8 mouse cellular contexts compared by ENCODE assay signal in the genomic region with DNA sequence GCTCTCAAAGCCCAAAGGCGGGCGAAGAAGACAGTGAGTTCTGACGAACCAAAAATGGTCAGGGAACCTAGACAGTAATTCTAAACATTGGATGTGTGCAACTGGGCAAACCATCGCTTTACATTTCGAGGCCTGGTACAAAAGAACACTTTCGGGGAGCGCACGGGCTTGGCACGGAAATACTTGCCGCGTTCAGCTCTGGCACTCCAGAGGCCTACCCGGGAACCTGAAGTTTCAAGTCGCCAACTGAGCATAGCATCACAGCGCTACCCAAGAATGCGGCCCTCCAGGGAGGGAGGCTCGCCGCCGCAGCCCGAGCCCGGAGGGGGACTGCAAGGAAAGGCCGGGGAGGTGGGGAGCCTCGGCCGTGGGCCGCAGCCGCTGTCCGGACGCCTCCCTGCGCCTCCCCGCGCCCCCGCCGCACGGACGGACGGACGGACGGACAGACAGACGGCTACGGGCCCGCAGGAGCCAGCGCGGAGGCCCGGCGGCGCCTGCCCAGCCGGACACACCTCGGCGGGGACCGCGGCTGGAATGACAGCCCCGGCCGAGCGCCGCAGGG. TPM values are rescaled to one million over a fixed set of nuclear protein-coding genes. Genes with fewer than 3 reads are reported as not detected.
DNase-seq lines count a peak whose midpoint lies in the region; ATAC-seq and TF ChIP-seq lines count a peak whose summit lies in the region.

No protein-coding gene starts in this region.

- H3K27me3 ChIP-seq in heart, embryonic 12.5 days (replicated peaks), result no peaks in the 10 kb centered on the region
- no peaks in the 10 kb centered on the region for H3K27me3 ChIP-seq in kidney, embryonic 15.5 days
- H3K27me3 ChIP-seq in liver, embryonic 13.5 days, result 0 out of 2 replicates have a peak, but pooled peaks cover 5% of the 10 kb centered on the region
- H3K27me3 ChIP-seq in stomach, embryonic 16.5 days (ENCODE audit: control insufficient read depth, insufficient read depth, low read length), result no peaks in the 10 kb centered on the region

- no peaks in the 10 kb centered on the region for H3K9me3 ChIP-seq in heart, embryonic 12.5 days (replicated peaks)
- H3K9me3 ChIP-seq in kidney, embryonic 15.5 days (replicated peaks), result no peaks in the 10 kb centered on the region
- no peaks in the 10 kb centered on the region for H3K9me3 ChIP-seq in liver, embryonic 13.5 days (replicated peaks)
- H3K9me3 ChIP-seq in stomach, embryonic 16.5 days (replicated peaks; ENCODE audit: control insufficient read depth, low read length), result no peaks in the 10 kb centered on the region

- H3K4me1 ChIP-seq in embryonic fibroblast, embryonic 13.5 days (ENCODE audit: control insufficient read depth, insufficient read depth, low read length), result peaks cover 3% of the 10 kb centered on the region; the same call in 1 of the 2 replicates
- H3K4me1 ChIP-seq in heart, embryonic 12.5 days (replicated peaks), result peaks cover 14% of the 10 kb centered on the region
- peaks cover 9% of the 10 kb centered on the region for H3K4me1 ChIP-seq in kidney, embryonic 15.5 days
- peaks cover 23% of the 10 kb centered on the region for H3K4me1 ChIP-seq in liver, embryonic 13.5 days (replicated peaks)
- H3K4me1 ChIP-seq in stomach, embryonic 16.5 days (ENCODE audit: control insufficient read depth, insufficient read depth, low read length), result peaks cover 12% of the 10 kb centered on the region

- H3K9ac ChIP-seq in heart, embryonic 12.5 days, result peak overlapping the region; percentile 96
- peak overlapping the region; percentile 89 for H3K9ac ChIP-seq in kidney, embryonic 15.5 days
- peak overlapping the region; percentile 95 for H3K9ac ChIP-seq in liver, embryonic 13.5 days
- peak overlapping the region; percentile 84 for H3K9ac ChIP-seq in stomach, embryonic 16.5 days (ENCODE audit: low read length)

- H3K36me3 ChIP-seq in heart, embryonic 12.5 days, result peaks cover 26% of the 10 kb centered on the region
- peaks cover 26% of the 10 kb centered on the region for H3K36me3 ChIP-seq in kidney, embryonic 15.5 days
- H3K36me3 ChIP-seq in liver, embryonic 13.5 days, result peaks cover 23% of the 10 kb centered on the region
- H3K36me3 ChIP-seq in stomach, embryonic 16.5 days (ENCODE audit: control insufficient read depth, insufficient read depth, low read length), result peaks cover 8% of the 10 kb centered on the region; the same call in 1 of the 2 replicates

- peak overlapping the region; percentile 45 for H3K27ac ChIP-seq in embryonic fibroblast, embryonic 13.5 days (ENCODE audit: insufficient read depth, low read length)
- H3K27ac ChIP-seq in heart, embryonic 12.5 days (ENCODE audit: poor library complexity, severe bottlenecking), result peak overlapping the region; percentile 88
- H3K27ac ChIP-seq in kidney, embryonic 15.5 days, result peak overlapping the region; percentile 86
- peak overlapping the region; percentile 66 for H3K27ac ChIP-seq in liver, embryonic 13.5 days
- peak overlapping the region; percentile 82 for H3K27ac ChIP-seq in stomach, embryonic 16.5 days (ENCODE audit: low read length)

- no peak for TF ChIP-seq CTCF in embryonic fibroblast, embryonic 13.5 days (IDR thresholded peaks at IDR 0.05; ENCODE audit: borderline replicate concordance, insufficient read depth, low read length)

- peak overlapping the region; percentile 90 for H3K4me3 ChIP-seq in embryonic fibroblast, embryonic 13.5 days (ENCODE audit: insufficient read depth, low read length)
- peak overlapping the region; percentile 88 for H3K4me3 ChIP-seq in heart, embryonic 12.5 days
- peak overlapping the region; percentile 93 for H3K4me3 ChIP-seq in kidney, embryonic 15.5 days (replicated peaks)
- H3K4me3 ChIP-seq in liver, embryonic 13.5 days (replicated peaks), result peak overlapping the region; percentile 95
- H3K4me3 ChIP-seq in stomach, embryonic 16.5 days (replicated peaks; ENCODE audit: low read length), result peak overlapping the region; percentile 82

- peak; percentile 44 to 46 for DNase-seq in CD8-positive naive resting alpha-beta T cell, adult 2 months (ENCODE audit: low read depth in 2 of 2, low spot score in 2 of 2)
- DNase-seq in brain, adult 2 months (ENCODE audit: low read depth, low spot score), result peak; percentile 77
- peak; percentile 52 for DNase-seq in liver, embryonic 13.5 days
- peak; percentile 73 for DNase-seq in naive thymus-derived CD4-positive, alpha-beta T cell, adult 2 months (ENCODE audit: low read depth)

- peak overlapping the region; percentile 71 for H3K4me2 ChIP-seq in heart, embryonic 12.5 days
- H3K4me2 ChIP-seq in kidney, embryonic 15.5 days, result peak overlapping the region; percentile 62
- H3K4me2 ChIP-seq in liver, embryonic 13.5 days, result peak overlapping the region; percentile 84
- H3K4me2 ChIP-seq in stomach, embryonic 16.5 days (ENCODE audit: low read depth, low read length), result peak overlapping the region; percentile 76

- ATAC-seq in heart, embryonic 12.5 days (ENCODE audit: insufficient number of reproducible peaks, low FRiP score), result peak; percentile 78
- peak; percentile 77 for ATAC-seq in kidney, embryonic 15.5 days (replicated peaks; ENCODE audit: low FRiP score)
- ATAC-seq in liver, embryonic 13.5 days (ENCODE audit: low read depth), result peak; percentile 80
- ATAC-seq in stomach, embryonic 16.5 days (ENCODE audit: insufficient read depth, low FRiP score), result peak; percentile 59

- WGBS in heart, embryonic 12.5 days, result 1% methylated on average over 54 of the region's 54 CpGs
- WGBS in kidney, embryonic 15.5 days, result under 1% methylated on average over 48 of the region's 54 CpGs
- under 1% methylated on average over 54 of the region's 54 CpGs for WGBS in liver, embryonic 13.5 days (ENCODE audit: insufficient replicate concordance)
- WGBS in stomach, embryonic 16.5 days, result under 1% methylated on average over 54 of the region's 54 CpGs

- TF ChIP-seq POLR2A in embryonic fibroblast, embryonic 13.5 days (IDR thresholded peaks at IDR 0.05; ENCODE audit: low read depth, low read length), result no peak; the same call in none of the 2 replicates

RNA-seq across cellular contexts. Expression of a gene that starts 0.6 kb away (rescaled TPM):
- 32.6 and 37.3 TPM in 2 replicates for polyA plus RNA-seq in embryonic fibroblast, embryonic 13.5 days (2011; ENCODE audit: insufficient read length, low read depth, missing spikeins)
- 5.5 and 7.1 TPM in 2 replicates for polyA plus RNA-seq in heart, embryonic 12.5 days (2016; fragmentation: Nextera tagmentation; extraction: Ambion mirVana)
- 5.8 and 7.0 TPM in 2 replicates for polyA plus RNA-seq in kidney, embryonic 15.5 days (2015; fragmentation: Nextera tagmentation; extraction: Ambion mirVana)
- polyA plus RNA-seq in liver, embryonic 13.5 days (2015; fragmentation: Nextera tagmentation; extraction: Ambion mirVana), result 1.7 and 1.8 TPM in 2 replicates
- polyA plus RNA-seq in stomach, embryonic 16.5 days (2015; fragmentation: Nextera tagmentation; extraction: Ambion mirVana), result 6.2 and 6.8 TPM in 2 replicates

RNA-seq across cellular contexts. Expression of a gene that starts 26.9 kb away (rescaled TPM):
- 110 and 120 TPM in 2 replicates for polyA plus RNA-seq in embryonic fibroblast, embryonic 13.5 days (2011; ENCODE audit: insufficient read length, low read depth, missing spikeins)
- polyA plus RNA-seq in heart, embryonic 12.5 days (2016; fragmentation: Nextera tagmentation; extraction: Ambion mirVana), result 26.9 and 28.9 TPM in 2 replicates
- polyA plus RNA-seq in kidney, embryonic 15.5 days (2015; fragmentation: Nextera tagmentation; extraction: Ambion mirVana), result 39.7 and 40.5 TPM in 2 replicates
- polyA plus RNA-seq in liver, embryonic 13.5 days (2015; fragmentation: Nextera tagmentation; extraction: Ambion mirVana), result 5.0 and 7.4 TPM in 2 replicates
- 40.3 and 41.9 TPM in 2 replicates for polyA plus RNA-seq in stomach, embryonic 16.5 days (2015; fragmentation: Nextera tagmentation; extraction: Ambion mirVana)

Comparison
In these comparisons a context has a peak if more than half of its experiments do, and no peak if none do; other contexts are left out.
1. Peak in every context shown above with its lines: DNase-seq, ATAC-seq, H3K4me3 ChIP-seq and H3K27ac ChIP-seq.